Mouse (Mus musculus) C2C12 (cell line): Measurements from ENCODE around the gene Cipc. TPM values are rescaled to one million over a fixed set of nuclear protein-coding genes. Genes with fewer than 3 reads are reported as not detected.

ENCODE experiments used
- H3K27me3 ChIP-seq: one replicate; pipeline ENCODE4 v1.6.1; 2011; ENCODE audit not compliant: control insufficient read depth, insufficient read depth, insufficient read length
- H3K36me3 ChIP-seq: one replicate; pipeline ENCODE4 v1.6.1; 2011; ENCODE audit not compliant: control insufficient read depth, insufficient read depth
- H3K4me3 ChIP-seq: one replicate; pipeline ENCODE4 v1.5.1; 2011; ENCODE audit warnings: mild to moderate bottlenecking, control low read depth; ENCODE audit not compliant: poor library complexity, insufficient read depth, severe bottlenecking
- H3K79me2 ChIP-seq: one replicate; pipeline ENCODE4 v1.6.1; 2011; ENCODE audit not compliant: control insufficient read depth, insufficient read depth
- H3K79me3 ChIP-seq: one replicate; pipeline ENCODE4 v1.6.1; 2011; ENCODE audit warnings: low read depth, control low read depth
- H3ac ChIP-seq: one replicate; pipeline ENCODE3; 2011; ENCODE audit warnings: low read depth; ENCODE audit not compliant: control insufficient read depth, insufficient read length
- CEBPB ChIP-seq: IDR thresholded peaks from one replicate; pipeline ENCODE4 v1.6.1; 2011; ENCODE audit warnings: low read depth, mild to moderate bottlenecking, control low read depth, moderate library complexity
- CTCF ChIP-seq: IDR thresholded peaks from one replicate; pipeline ENCODE4 v1.5.1; 2011; ENCODE audit not compliant: control insufficient read depth, insufficient read depth, insufficient read length
- FOSL1 ChIP-seq: IDR thresholded peaks from one replicate; pipeline ENCODE4 v1.8.0; 2011; ENCODE audit warnings: mild to moderate bottlenecking, low read length; ENCODE audit not compliant: poor library complexity, insufficient read depth, severe bottlenecking
- MAX ChIP-seq: IDR thresholded peaks from one replicate; pipeline ENCODE4 v1.6.1; 2011; ENCODE audit warnings: mild to moderate bottlenecking, control low read depth
- MYOD1 ChIP-seq: IDR thresholded peaks from one replicate; pipeline ENCODE4 v1.6.1; 2011; ENCODE audit warnings: low read depth; ENCODE audit not compliant: control insufficient read depth, insufficient read length
- MYOG ChIP-seq: IDR thresholded peaks from one replicate; pipeline ENCODE4 v1.6.1; 2011; ENCODE audit not compliant: control insufficient read depth, insufficient read length; ENCODE audit errors: extremely low read depth
- USF1 ChIP-seq: IDR thresholded peaks from one replicate; pipeline ENCODE4 v1.6.1; 2011; ENCODE audit warnings: low read depth, mild to moderate bottlenecking, control low read depth, moderate library complexity
- polyA plus RNA-seq: library from polyadenylated mRNA; unstranded; fragments of >200 nt; fragmentation: generic; extraction: Trizol; gene quantifications from one replicate; pipeline ENCODE4 v1.2.1, GENCODE M21; 2012; ENCODE audit warnings: missing spikeins

Gene Cipc
- polyA plus RNA-seq, 1 experiment, result 12.0 TPM

DNA sequence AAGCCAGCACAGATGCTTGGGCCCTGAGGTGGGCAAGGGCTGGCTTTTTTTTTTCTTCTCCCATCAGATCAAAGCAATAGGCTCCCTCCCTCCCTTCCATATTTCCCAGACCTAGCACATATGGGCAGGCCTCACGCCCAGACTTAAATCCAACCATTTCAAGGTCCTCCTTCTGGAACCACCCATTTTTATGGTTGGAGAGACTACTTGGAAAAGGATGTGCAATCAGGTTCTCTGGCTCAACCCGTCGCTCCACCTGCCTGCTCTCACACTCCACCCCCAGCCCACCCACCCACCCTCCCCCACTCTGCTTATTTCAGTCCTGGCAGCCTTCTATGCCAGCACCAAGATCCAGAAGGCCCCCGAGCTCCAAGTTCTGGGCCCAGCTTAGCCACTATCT is 39.7 kb downstream of the Cipc start:
- no peaks in the 10 kb centered on the region for H3K79me2 ChIP-seq
- TF ChIP-seq MYOD1 (no peak), MAX (no peak)
- H3K79me3 ChIP-seq, result no peaks in the 10 kb centered on the region
- H3K4me3 ChIP-seq, result no peak overlapping the region
- H3K36me3 ChIP-seq, result no peaks in the 10 kb centered on the region
- H3ac ChIP-seq, result no peak overlapping the region
- peaks cover 64% of the 10 kb centered on the region for H3K27me3 ChIP-seq

DNA sequence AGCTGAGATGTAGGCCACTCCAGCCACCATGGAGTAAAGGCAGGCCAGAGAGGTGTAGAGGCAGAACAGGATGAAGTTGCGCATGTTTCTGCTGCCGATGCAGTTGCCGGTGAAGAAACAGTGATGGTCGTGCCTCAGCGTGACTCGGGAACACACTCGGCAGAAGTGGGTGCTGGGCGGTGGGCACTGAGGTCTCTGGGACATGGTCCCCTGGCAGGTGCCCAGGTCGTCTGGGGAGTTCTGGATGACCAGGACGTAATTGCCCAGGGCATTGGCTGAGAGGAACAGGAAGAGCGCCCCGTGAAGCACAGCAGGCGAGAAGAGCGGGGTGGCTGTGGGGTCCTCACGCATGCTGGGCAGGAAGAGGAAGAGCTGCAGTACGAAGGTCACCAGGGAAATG is 41.4 kb downstream of the Cipc start:
- Histone ChIP-seq H3K4me3 (no peak overlapping the region), H3K79me3 (no peaks in the 10 kb centered on the region), H3K36me3 (no peaks in the 10 kb centered on the region), H3K79me2 (no peaks in the 10 kb centered on the region), H3K27me3 (peaks cover 68% of the 10 kb centered on the region), H3ac (no peak overlapping the region)
- TF ChIP-seq MYOG, result no peak
- no peak for TF ChIP-seq USF1
- no peak for TF ChIP-seq MAX
- no peak for TF ChIP-seq FOSL1
- no peak for TF ChIP-seq CEBPB
- no peak for TF ChIP-seq MYOD1
- TF ChIP-seq CTCF, result no peak

GRCm38 (mm10) chr12:86989378-86989777 is 42.5 kb downstream of the Cipc start:
- H3ac ChIP-seq, result no peak overlapping the region
- no peaks in the 10 kb centered on the region for H3K36me3 ChIP-seq
- peaks cover 68% of the 10 kb centered on the region for H3K27me3 ChIP-seq
- no peaks in the 10 kb centered on the region for H3K79me2 ChIP-seq
- H3K79me3 ChIP-seq, result no peaks in the 10 kb centered on the region
- TF ChIP-seq MAX (no peak), FOSL1 (no peak), CEBPB (no peak), MYOD1 (no peak), MYOG (no peak), USF1 (no peak), CTCF (no peak)
- no peak overlapping the region for H3K4me3 ChIP-seq

DNA sequence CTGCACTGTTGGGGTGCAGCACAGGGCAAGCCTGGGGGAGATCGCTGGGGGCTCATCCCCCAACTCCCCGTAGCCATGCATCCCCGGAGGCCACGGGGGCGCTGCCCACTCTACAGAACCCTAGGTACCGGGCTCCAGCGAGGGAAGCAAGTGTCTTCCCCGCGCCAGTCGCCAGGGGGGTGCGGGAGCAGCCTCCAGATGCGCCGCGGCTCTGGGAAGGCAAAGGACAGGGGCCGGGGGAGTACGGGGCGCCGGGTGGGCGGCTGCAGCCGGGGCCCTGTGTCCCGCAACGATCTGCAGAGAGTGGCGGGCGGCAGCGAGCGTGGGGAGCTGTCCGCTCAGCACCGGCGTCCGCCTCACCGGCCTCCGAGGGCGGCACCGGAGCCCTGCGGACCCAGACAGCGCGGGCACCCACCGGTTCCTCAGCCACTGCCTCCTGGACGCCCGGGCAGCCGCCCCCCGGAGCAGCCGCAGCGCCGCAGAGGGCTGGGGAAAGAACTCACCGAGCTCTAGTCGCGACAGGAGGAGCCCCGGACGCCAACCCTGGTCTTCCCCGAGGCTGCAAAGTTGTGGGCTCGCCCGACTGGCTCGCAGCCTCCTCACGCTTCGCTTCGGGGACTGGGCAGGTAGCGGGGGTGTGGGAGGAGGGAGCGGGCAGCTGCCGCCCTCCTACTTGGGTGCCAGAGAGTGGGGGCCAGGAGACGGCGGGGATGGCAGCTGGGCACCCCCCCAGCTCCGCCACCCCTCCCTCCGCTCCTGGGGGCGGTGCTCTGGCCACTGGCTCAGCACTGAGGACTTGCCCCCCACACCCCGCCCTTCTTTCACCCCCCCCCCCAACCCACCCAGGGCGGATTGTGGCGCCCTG is 43.3 kb downstream of the Cipc start, which contains the start of gene Zdhhc22:
Gene Zdhhc22, minus strand, starts transcription at position 541 of the 865 bp plus-strand sequence.
- Histone ChIP-seq H3K27me3 (peaks cover 66% of the 10 kb centered on the region), H3K36me3 (no peaks in the 10 kb centered on the region), H3K79me3 (no peaks in the 10 kb centered on the region), H3K4me3 (no peak within 1 kb of the TSS), H3K79me2 (no peaks in the 10 kb centered on the region), H3ac (no peak within 1 kb of the TSS)
- TF ChIP-seq FOSL1 (no peak), MYOG (no peak), CEBPB (no peak), USF1 (no peak), MYOD1 (no peak), MAX (no peak), CTCF (no peak)

DNA sequence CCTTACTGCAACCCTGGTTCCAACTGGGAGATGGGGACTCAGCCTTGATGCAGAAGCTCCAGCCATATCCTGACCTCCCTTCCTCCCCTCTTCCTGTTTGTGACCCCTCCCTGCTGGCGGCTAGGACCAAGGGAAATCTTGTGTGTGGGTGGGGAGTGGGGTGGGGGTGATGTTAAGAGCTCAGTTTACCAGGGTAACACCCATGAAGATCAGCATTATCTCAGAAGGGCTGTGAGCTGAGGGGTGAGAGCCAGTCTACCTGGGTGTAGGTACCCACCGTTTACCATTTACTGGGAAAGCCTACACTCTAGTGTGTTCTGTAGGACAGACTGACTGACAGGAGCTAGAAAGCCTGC is 43.9 kb downstream of the Cipc start:
- H3ac ChIP-seq, result no peak overlapping the region
- TF ChIP-seq CTCF, result no peak
- no peak for TF ChIP-seq MYOD1
- TF ChIP-seq USF1, result no peak
- TF ChIP-seq MYOG, result no peak
- no peak for TF ChIP-seq FOSL1
- no peak for TF ChIP-seq CEBPB
- TF ChIP-seq MAX, result no peak
- no peak overlapping the region for H3K4me3 ChIP-seq
- peaks cover 61% of the 10 kb centered on the region for H3K27me3 ChIP-seq
- H3K79me2 ChIP-seq, result no peaks in the 10 kb centered on the region
- H3K36me3 ChIP-seq, result no peaks in the 10 kb centered on the region
- H3K79me3 ChIP-seq, result no peaks in the 10 kb centered on the region

DNA sequence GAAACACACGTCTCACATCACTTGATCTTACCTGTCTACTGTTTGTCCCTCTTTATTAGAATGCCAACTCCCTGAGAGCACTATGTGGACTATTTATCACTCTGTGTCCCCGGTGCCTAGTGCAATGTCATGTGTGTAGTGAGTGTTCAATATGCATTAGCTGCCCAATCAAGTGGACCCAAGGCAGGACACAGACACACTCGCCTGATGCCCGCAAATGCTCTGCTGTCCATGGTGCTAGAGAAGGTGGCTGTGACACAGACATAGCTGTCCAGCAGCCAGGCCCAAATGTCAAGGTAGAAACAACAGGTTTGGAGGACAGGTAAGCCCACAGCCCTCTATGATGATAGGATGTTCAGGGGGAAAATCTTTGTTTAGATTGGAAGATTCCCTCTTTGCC is 47.3 kb downstream of the Cipc start:
- TF ChIP-seq MYOG (no peak), MYOD1 (no peak), CTCF (no peak), FOSL1 (no peak), USF1 (no peak), CEBPB (no peak), MAX (no peak)
- Histone ChIP-seq H3ac (no peak overlapping the region), H3K27me3 (peaks cover 37% of the 10 kb centered on the region), H3K79me2 (no peaks in the 10 kb centered on the region), H3K4me3 (no peak overlapping the region), H3K79me3 (no peaks in the 10 kb centered on the region), H3K36me3 (no peaks in the 10 kb centered on the region)
